Mouse (Mus musculus) MN1 (cell line): ENCODE results near the gene Morn1.

Experiments used
- DNase-seq: peaks from one replicate; pipeline ENCODE4 v3.0.0-alpha.2; 2016; ENCODE audit warnings: low spot score

The Morn1 gene

DNA sequence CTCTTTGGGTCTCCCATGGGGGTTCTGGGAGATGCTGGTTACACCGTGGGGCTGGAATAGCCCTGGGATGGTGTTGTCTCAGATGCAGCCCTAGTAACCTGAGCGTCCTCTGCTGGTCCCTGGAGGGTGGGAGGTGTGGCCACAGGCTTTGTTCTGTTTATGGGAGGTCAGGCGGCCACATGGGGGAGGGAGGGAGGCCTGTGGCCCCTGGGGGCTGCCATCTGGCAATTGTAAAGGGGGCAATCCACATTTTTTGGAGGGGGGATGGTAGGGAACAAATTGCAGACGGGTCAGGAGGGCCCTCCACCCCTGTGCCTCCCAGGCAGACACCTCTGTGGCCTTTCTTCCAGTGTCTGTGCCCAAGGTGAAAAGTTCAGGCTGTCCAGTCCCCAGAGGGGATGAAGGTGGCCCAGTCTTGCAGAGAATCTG is 103.3 kb downstream of the Morn1 start:
- DNase-seq: peak; percentile 70

DNA sequence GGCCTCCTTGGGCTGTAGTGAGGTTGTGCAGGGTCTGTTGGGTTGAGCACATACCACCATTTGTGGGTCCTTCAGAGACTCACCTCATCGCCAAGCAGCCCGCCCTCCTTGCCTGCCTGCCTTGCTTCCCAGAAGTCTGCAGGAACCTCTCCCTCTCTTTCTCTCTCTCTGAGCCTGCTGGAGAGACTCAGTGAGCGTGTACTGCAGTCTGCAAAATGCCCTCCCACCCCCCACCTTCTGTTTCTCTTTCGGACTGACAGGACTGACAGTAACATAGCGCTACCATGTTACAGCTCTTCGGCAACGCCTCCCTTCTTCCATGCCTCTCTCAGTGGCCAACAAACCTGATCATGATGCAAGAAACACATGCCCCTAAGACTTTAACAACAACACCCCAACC is 103.9 kb downstream of the Morn1 start:
- no peak for DNase-seq
